Comparison of ENCODE assay signal across 20 mouse cellular contexts in the genomic region with DNA sequence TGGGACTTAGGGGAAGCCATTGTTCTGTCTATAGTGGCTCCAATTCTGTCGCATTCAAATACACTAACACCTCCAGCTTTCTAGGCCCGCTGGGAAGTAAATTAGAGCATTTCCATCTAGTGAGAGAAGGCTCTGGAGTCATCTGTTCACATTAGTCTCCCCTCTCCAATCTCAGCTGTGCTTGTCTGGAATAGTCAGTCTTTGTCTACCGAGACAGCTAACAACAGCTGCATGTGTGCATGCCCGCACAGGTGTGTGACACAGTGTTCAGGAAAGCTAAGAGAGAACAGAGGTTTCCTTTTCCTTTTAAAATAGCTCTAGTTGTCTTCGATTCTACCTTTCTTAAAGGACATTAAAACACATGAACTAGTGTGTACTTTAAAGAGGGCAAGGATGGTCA.
"Had no signal": no experiment of that assay in that cellular context is flagged by ENCODE, and none has a peak within 500 bp of the region (broad histone marks: within the 10 kb centered on the region; RNA-seq: fewer than 3 reads in every experiment).

No protein-coding gene starts in this region.

- H3K36me3 ChIP-seq: intestine, embryonic 15.5 days; kidney, embryonic 15.5 days; limb, embryonic 12.5 days; midbrain, embryonic 10.5 days; neural tube, embryonic 13.5 days; stomach, embryonic 15.5 days had no signal

- H3K4me1 ChIP-seq: intestine, embryonic 15.5 days; kidney, embryonic 15.5 days; limb, embryonic 12.5 days; midbrain, embryonic 10.5 days; neural tube, embryonic 13.5 days; stomach, embryonic 15.5 days had no signal

- DNase-seq: kidney, adult 11 months; kidney, adult 8-10 months; kidney, postnatal 10 days; kidney, postnatal 36 days; liver, postnatal 0 days; lung, embryonic 14.5 days; midbrain, embryonic 14.5 days; right cerebral cortex, adult 18-20 months; right cerebral cortex, postnatal 14 days; spleen, adult 18-20 months; thymus, postnatal 36 days had no signal

- ATAC-seq: intestine, embryonic 15.5 days; liver, postnatal 0 days; lung, postnatal 0 days had no signal

- H3K4me2 ChIP-seq: intestine, embryonic 15.5 days; kidney, embryonic 15.5 days; limb, embryonic 12.5 days; lung, embryonic 14.5 days; neural tube, embryonic 13.5 days; stomach, embryonic 15.5 days had no signal

- H3K9me3 ChIP-seq: intestine, embryonic 15.5 days; kidney, embryonic 15.5 days; limb, embryonic 12.5 days; midbrain, embryonic 10.5 days; neural tube, embryonic 13.5 days; stomach, embryonic 15.5 days had no signal

- H3K9ac ChIP-seq: intestine, embryonic 15.5 days; kidney, embryonic 15.5 days; limb, embryonic 12.5 days; liver, embryonic 14.5 days; liver, postnatal 0 days; lung, embryonic 14.5 days; neural tube, embryonic 13.5 days; stomach, embryonic 15.5 days had no signal

- H3K27ac ChIP-seq: intestine, embryonic 15.5 days; kidney, embryonic 15.5 days; limb, embryonic 12.5 days; liver, embryonic 14.5 days; macrophage; midbrain, embryonic 10.5 days; neural tube, embryonic 13.5 days; stomach, embryonic 15.5 days had no signal

- H3K4me3 ChIP-seq: intestine, embryonic 15.5 days; kidney, embryonic 15.5 days; limb, embryonic 12.5 days; midbrain, embryonic 10.5 days; neural tube, embryonic 13.5 days; stomach, embryonic 15.5 days had no signal

- H3K27me3 ChIP-seq: intestine, embryonic 15.5 days; kidney, embryonic 15.5 days; limb, embryonic 12.5 days; neural tube, embryonic 13.5 days; stomach, embryonic 15.5 days had no signal
